Mouse (Mus musculus): ENCODE data around the gene Tnfaip2. TPM values are rescaled to one million over a fixed set of nuclear protein-coding genes. Genes with fewer than 3 reads are reported as not detected.

Tnfaip2 gene
- polyA plus RNA-seq, 1 experiment, result 16.4 TPM

GRCm38 (mm10) chr12:111455311-111455846 lies 13.1 kb downstream of the Tnfaip2 start:
- 51% methylated on average over 12 of the region's 12 CpGs for WGBS
- Histone ChIP-seq H3K27ac (ENCODE audit: insufficient read depth, low read depth, low read length) (no peak overlapping the region), H3K4me1 (ENCODE audit: control insufficient read depth, insufficient read depth, insufficient read length, low read length) (peaks cover 7% of the 10 kb centered on the region; the same call in 1 of the 2 replicates), H3K27me3 (ENCODE audit: control insufficient read depth, insufficient read depth, low read length) (0 out of 2 replicates have a peak, but pooled peaks cover 6% of the 10 kb centered on the region), H3K4me3 (ENCODE audit: low read depth, low read length) (no peak overlapping the region), H3K36me3 (ENCODE audit: control insufficient read depth, insufficient read depth, low read length) (0 out of 2 replicates have a peak, but pooled peaks cover 2% of the 10 kb centered on the region)
- TF ChIP-seq CTCF (IDR thresholded peaks at IDR 0.05; ENCODE audit: extremely low read depth, insufficient read length, insufficient replicate concordance, low read depth, low read length) (no peak), POLR2A (IDR thresholded peaks at IDR 0.05; ENCODE audit: low read depth, low read length) (no peak)

- Histone ChIP-seq H3K4me3 (ENCODE audit: low read depth, low read length) (no peak overlapping the region), H3K36me3 (ENCODE audit: control insufficient read depth, insufficient read depth, low read length) (0 out of 2 replicates have a peak, but pooled peaks cover 2% of the 10 kb centered on the region), H3K27ac (ENCODE audit: insufficient read depth, low read depth, low read length) (no peak overlapping the region), H3K27me3 (ENCODE audit: control insufficient read depth, insufficient read depth, low read length) (0 out of 2 replicates have a peak, but pooled peaks cover 1% of the 10 kb centered on the region), H3K4me1 (ENCODE audit: control insufficient read depth, insufficient read depth, insufficient read length, low read length) (peaks cover 3% of the 10 kb centered on the region; the same call in 1 of the 2 replicates)
- 48% methylated on average over 8 of the region's 8 CpGs for WGBS
- TF ChIP-seq POLR2A (IDR thresholded peaks at IDR 0.05; ENCODE audit: low read depth, low read length) (no peak), CTCF (IDR thresholded peaks at IDR 0.05; ENCODE audit: extremely low read depth, insufficient read length, insufficient replicate concordance, low read depth, low read length) (no peak)
Observed at GRCm38 (mm10) chr12:111455860-111456259, 13.6 kb downstream of the Tnfaip2 start.

DNA sequence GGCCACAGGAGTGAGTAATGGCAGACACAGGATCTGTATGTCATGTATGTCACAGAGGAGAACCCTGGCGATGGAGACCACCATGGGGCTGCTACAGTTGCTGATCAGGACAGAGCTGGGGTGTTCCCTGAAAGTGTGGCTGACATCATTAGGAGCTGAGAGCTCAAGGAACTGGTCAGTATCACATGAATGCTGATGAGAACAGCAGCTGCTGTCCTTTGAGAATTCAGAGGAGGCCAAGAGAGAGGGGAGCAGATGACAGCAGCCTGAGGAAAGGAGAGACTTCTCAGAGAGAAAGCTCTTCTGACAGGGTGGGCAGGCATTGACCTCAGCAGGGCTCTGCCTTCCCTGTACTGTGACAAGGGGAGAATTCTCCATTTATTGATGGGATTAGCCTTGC lies 15.5 kb downstream of the Tnfaip2 start:
- Histone ChIP-seq H3K27me3 (ENCODE audit: control insufficient read depth, insufficient read depth, low read length) (no peaks in the 10 kb centered on the region), H3K27ac (ENCODE audit: insufficient read depth, low read depth, low read length) (no peak overlapping the region), H3K4me1 (ENCODE audit: control insufficient read depth, insufficient read depth, insufficient read length, low read length) (peaks cover 3% of the 10 kb centered on the region; the same call in 1 of the 2 replicates), H3K36me3 (ENCODE audit: control insufficient read depth, insufficient read depth, low read length) (0 out of 2 replicates have a peak, but pooled peaks cover 2% of the 10 kb centered on the region), H3K4me3 (ENCODE audit: low read depth, low read length) (no peak overlapping the region)
- TF ChIP-seq POLR2A (IDR thresholded peaks at IDR 0.05; ENCODE audit: low read depth, low read length), result no peak
- no peak for TF ChIP-seq CTCF (IDR thresholded peaks at IDR 0.05; ENCODE audit: extremely low read depth, insufficient read length, insufficient replicate concordance, low read depth, low read length)
- WGBS, result 93% methylated on average over 1 of the region's 1 CpGs

DNA sequence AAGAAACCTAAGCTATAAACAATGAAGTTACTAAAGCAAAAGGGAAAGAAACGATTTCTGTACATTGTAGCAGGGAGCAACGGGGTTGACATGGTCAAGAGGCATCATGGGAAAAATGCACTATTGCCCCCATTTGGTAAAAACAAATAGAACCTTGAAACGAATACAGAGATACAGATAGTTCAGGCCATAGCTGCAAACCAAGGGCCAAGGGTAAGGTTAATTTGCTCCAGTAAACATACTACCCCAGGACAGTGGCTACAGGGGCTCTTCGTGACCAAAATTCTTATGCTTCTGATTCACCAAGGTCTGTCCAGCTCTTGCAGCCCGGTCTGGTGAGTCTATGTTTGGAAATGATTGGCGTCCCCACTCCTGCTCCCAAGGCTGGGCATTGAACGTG lies 21.3 kb downstream of the Tnfaip2 start:
- H3K27ac ChIP-seq (ENCODE audit: insufficient read depth, low read depth, low read length), result no peak overlapping the region
- H3K27me3 ChIP-seq (ENCODE audit: control insufficient read depth, insufficient read depth, low read length), result 0 out of 2 replicates have a peak, but pooled peaks cover 3% of the 10 kb centered on the region
- no peaks in the 10 kb centered on the region for H3K4me1 ChIP-seq (ENCODE audit: control insufficient read depth, insufficient read depth, insufficient read length, low read length)
- 50% methylated on average over 7 of the region's 7 CpGs for WGBS
- H3K4me3 ChIP-seq (ENCODE audit: low read depth, low read length), result no peak overlapping the region
- TF ChIP-seq CTCF (IDR thresholded peaks at IDR 0.05; ENCODE audit: extremely low read depth, insufficient read length, insufficient replicate concordance, low read depth, low read length) (no peak), POLR2A (IDR thresholded peaks at IDR 0.05; ENCODE audit: low read depth, low read length) (no peak)
- H3K36me3 ChIP-seq (ENCODE audit: control insufficient read depth, insufficient read depth, low read length), result no peaks in the 10 kb centered on the region

DNA sequence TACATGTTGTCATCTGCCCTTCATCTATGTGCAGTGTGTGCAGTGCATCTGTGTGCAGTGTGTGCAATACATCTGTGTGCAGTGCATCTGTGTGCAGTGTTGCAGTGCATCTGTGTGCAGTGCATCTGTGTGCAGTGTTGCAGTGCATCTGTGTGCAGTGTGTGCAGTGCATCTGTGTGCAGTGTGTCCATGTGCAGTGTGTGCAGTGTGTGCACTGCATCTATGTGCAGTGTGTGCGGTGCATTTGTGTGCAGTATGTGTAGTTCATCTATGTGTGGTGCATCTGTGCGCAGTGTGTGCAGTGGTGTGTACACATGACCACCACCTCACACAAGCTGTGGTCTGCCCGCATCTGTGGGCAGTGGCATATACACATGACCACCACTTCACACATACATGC lies 24.1 kb downstream of the Tnfaip2 start:
- Histone ChIP-seq H3K27me3 (ENCODE audit: control insufficient read depth, insufficient read depth, low read length) (0 out of 2 replicates have a peak, but pooled peaks cover 3% of the 10 kb centered on the region), H3K27ac (ENCODE audit: insufficient read depth, low read depth, low read length) (no peak overlapping the region), H3K4me3 (ENCODE audit: low read depth, low read length) (no peak overlapping the region), H3K4me1 (ENCODE audit: control insufficient read depth, insufficient read depth, insufficient read length, low read length) (no peaks in the 10 kb centered on the region), H3K36me3 (ENCODE audit: control insufficient read depth, insufficient read depth, low read length) (no peaks in the 10 kb centered on the region)
- 90% methylated on average over 3 of the region's 3 CpGs for WGBS
- TF ChIP-seq POLR2A (IDR thresholded peaks at IDR 0.05; ENCODE audit: low read depth, low read length), result no peak
- no peak for TF ChIP-seq CTCF (IDR thresholded peaks at IDR 0.05; ENCODE audit: extremely low read depth, insufficient read length, insufficient replicate concordance, low read depth, low read length)

- H3K4me1 ChIP-seq (ENCODE audit: control insufficient read depth, insufficient read depth, insufficient read length, low read length), result no peaks in the 10 kb centered on the region
- no peak overlapping the region for H3K4me3 ChIP-seq (ENCODE audit: low read depth, low read length)
- no peak overlapping the region for H3K27ac ChIP-seq (ENCODE audit: insufficient read depth, low read depth, low read length)
- H3K36me3 ChIP-seq (ENCODE audit: control insufficient read depth, insufficient read depth, low read length), result no peaks in the 10 kb centered on the region
- H3K27me3 ChIP-seq (ENCODE audit: control insufficient read depth, insufficient read depth, low read length), result 0 out of 2 replicates have a peak, but pooled peaks cover 3% of the 10 kb centered on the region
- TF ChIP-seq POLR2A (IDR thresholded peaks at IDR 0.05; ENCODE audit: low read depth, low read length) (no peak), CTCF (IDR thresholded peaks at IDR 0.05; ENCODE audit: extremely low read depth, insufficient read length, insufficient replicate concordance, low read depth, low read length) (no peak)
- WGBS, result 82% methylated on average over 7 of the region's 7 CpGs
Observed at GRCm38 (mm10) chr12:111468206-111468605, 25.9 kb downstream of the Tnfaip2 start.

DNA sequence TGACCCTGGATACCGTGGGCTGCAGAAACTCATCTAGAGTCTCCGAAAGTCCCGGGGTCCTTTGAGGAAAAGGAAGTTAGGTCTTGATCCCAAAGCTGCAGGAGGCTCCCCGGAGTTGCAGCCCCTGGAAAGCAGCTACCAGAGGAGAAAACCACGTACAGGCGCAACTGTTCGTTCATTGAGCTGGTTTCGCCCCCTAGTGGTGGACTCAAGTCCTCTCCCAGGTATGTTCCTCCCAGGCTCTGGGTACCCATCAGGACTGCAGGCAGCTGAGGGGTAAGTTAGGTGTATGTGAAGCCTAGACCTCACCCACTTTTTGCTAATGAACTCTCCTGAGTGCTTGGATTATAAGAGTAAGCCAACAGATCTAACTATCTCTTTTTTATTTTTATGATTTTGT lies 27.2 kb downstream of the Tnfaip2 start:
- Histone ChIP-seq H3K27me3 (ENCODE audit: control insufficient read depth, insufficient read depth, low read length) (no peaks in the 10 kb centered on the region), H3K4me3 (ENCODE audit: low read depth, low read length) (no peak overlapping the region), H3K36me3 (ENCODE audit: control insufficient read depth, insufficient read depth, low read length) (no peaks in the 10 kb centered on the region), H3K27ac (ENCODE audit: insufficient read depth, low read depth, low read length) (no peak overlapping the region), H3K4me1 (ENCODE audit: control insufficient read depth, insufficient read depth, insufficient read length, low read length) (no peaks in the 10 kb centered on the region)
- TF ChIP-seq CTCF (IDR thresholded peaks at IDR 0.05; ENCODE audit: extremely low read depth, insufficient read length, insufficient replicate concordance, low read depth, low read length), result peak; percentile 89; the same call in 1 of the 2 replicates
- TF ChIP-seq POLR2A (IDR thresholded peaks at IDR 0.05; ENCODE audit: low read depth, low read length), result no peak
- 8% methylated on average over 8 of the region's 8 CpGs for WGBS

Measured in small intestine, adult 2 months (tissue).